ENCODE assay signal across 25 mouse cellular contexts in genomic region chr14:54401723-54402122, GRCm38 (mm10).
"Had no signal": no experiment of that assay in that cellular context is flagged by ENCODE, and none has a peak within 500 bp of the region (broad histone marks: within the 10 kb centered on the region; RNA-seq: fewer than 3 reads in every experiment).

No protein-coding gene starts in this region.

- H3K27ac ChIP-seq: heart, adult 2 months; heart, embryonic 13.5 days; heart, embryonic 15.5 days; hindbrain, embryonic 13.5 days; hindbrain, embryonic 15.5 days; hindbrain, postnatal 0 days; kidney, postnatal 0 days; limb, embryonic 13.5 days; limb, embryonic 15.5 days; liver, embryonic 12.5 days had no signal

- ATAC-seq: hindbrain, postnatal 0 days; liver, embryonic 12.5 days had no signal

- H3K36me3 ChIP-seq: heart, embryonic 13.5 days; heart, embryonic 15.5 days; hindbrain, embryonic 13.5 days; hindbrain, embryonic 15.5 days; limb, embryonic 13.5 days; limb, embryonic 15.5 days; liver, embryonic 12.5 days had no signal

- DNase-seq: gastrocnemius, postnatal 14 days; gastrocnemius, postnatal 36 days; heart, adult 11 months; heart, adult 2 months; heart, postnatal 14 days; heart, postnatal 36 days; kidney, adult 11 months; kidney, adult 2 months; kidney, adult 9 months; kidney, postnatal 14 days; kidney, postnatal 36 days; layer of hippocampus, adult 9-11 months; layer of hippocampus, postnatal 36 days; left cerebral cortex, postnatal 4 days had no signal

- H3K4me3 ChIP-seq: heart, adult 2 months; heart, embryonic 13.5 days; heart, embryonic 15.5 days; hindbrain, embryonic 13.5 days; hindbrain, embryonic 15.5 days; kidney, embryonic 15.5 days; limb, embryonic 13.5 days; limb, embryonic 15.5 days; liver, embryonic 12.5 days had no signal

- H3K9me3 ChIP-seq: heart, embryonic 13.5 days; heart, embryonic 15.5 days; hindbrain, embryonic 13.5 days; hindbrain, embryonic 15.5 days; kidney, embryonic 15.5 days; limb, embryonic 13.5 days; limb, embryonic 15.5 days; liver, embryonic 12.5 days had no signal

- H3K4me2 ChIP-seq: heart, embryonic 11.5 days; heart, embryonic 13.5 days; heart, embryonic 15.5 days; hindbrain, embryonic 13.5 days; hindbrain, embryonic 15.5 days; kidney, embryonic 15.5 days; limb, embryonic 13.5 days; limb, embryonic 15.5 days; liver, embryonic 12.5 days had no signal

- H3K4me1 ChIP-seq: heart, embryonic 15.5 days; hindbrain, embryonic 13.5 days; hindbrain, embryonic 15.5 days; limb, embryonic 15.5 days had no signal

- H3K9ac ChIP-seq: heart, embryonic 13.5 days; heart, embryonic 15.5 days; hindbrain, embryonic 13.5 days; hindbrain, embryonic 15.5 days; kidney, embryonic 15.5 days; limb, embryonic 13.5 days; limb, embryonic 15.5 days; liver, embryonic 12.5 days had no signal

- H3K27me3 ChIP-seq: heart, embryonic 13.5 days; heart, embryonic 15.5 days; hindbrain, embryonic 13.5 days; hindbrain, embryonic 15.5 days; kidney, embryonic 15.5 days; limb, embryonic 13.5 days; limb, embryonic 15.5 days; liver, embryonic 12.5 days had no signal
